Mouse (Mus musculus): ENCODE measurements around the gene Hlcs. TPM values are rescaled to one million over a fixed set of nuclear protein-coding genes. Genes with fewer than 3 reads are reported as not detected.
A peak's percentile ranks its signal among the peaks of the same experiment; 100 is the strongest.

Hlcs gene
- polyA plus RNA-seq, 1 experiment from 2014 or later: 7.9 TPM

- no peak overlapping the region; the same call in 1 of the 2 replicates for H3K27ac ChIP-seq (ENCODE audit: low read depth, low read length)
Measured at GRCm38 (mm10) chr16:94314626-94315025, 1.3 kb upstream of the Hlcs start.

GRCm38 (mm10) chr16:94312663-94313228, 625 bp downstream of the Hlcs start:
- under 1% methylated on average over 20 of the region's 20 CpGs for WGBS
- ATAC-seq: peak; percentile 90
- peaks cover 5% of the 10 kb centered on the region; the same call in 1 of the 2 replicates for H3K4me1 ChIP-seq (ENCODE audit: control insufficient read depth, insufficient read depth, low read depth, low read length)
- H3K9ac ChIP-seq (ENCODE audit: low read depth, low read length): peak overlapping the region; percentile 69
- H3K9me3 ChIP-seq (ENCODE audit: control insufficient read depth, low read length): no peaks in the 10 kb centered on the region
- H3K27me3 ChIP-seq (replicated peaks; ENCODE audit: control insufficient read depth, insufficient read depth, low read length): no peaks in the 10 kb centered on the region
- H3K4me2 ChIP-seq (ENCODE audit: low read length): peak overlapping the region; percentile 83
- no peaks in the 10 kb centered on the region for H3K36me3 ChIP-seq (ENCODE audit: control insufficient read depth, insufficient read depth, low read length)
- H3K4me3 ChIP-seq (ENCODE audit: low read length): peak overlapping the region; percentile 70
- H3K27ac ChIP-seq (ENCODE audit: low read depth, low read length): peak overlapping the region; percentile 100

More at GRCm38 (mm10) chr16:94314626-94315025, 1.3 kb upstream of the Hlcs start:
- Histone ChIP-seq H3K9me3 (ENCODE audit: control insufficient read depth, low read length) (no peaks in the 10 kb centered on the region), H3K4me3 (ENCODE audit: low read length) (no peak overlapping the region), H3K36me3 (ENCODE audit: control insufficient read depth, insufficient read depth, low read length) (no peaks in the 10 kb centered on the region), H3K4me2 (ENCODE audit: low read length) (no peak overlapping the region), H3K4me1 (ENCODE audit: control insufficient read depth, insufficient read depth, low read depth, low read length) (peaks cover 5% of the 10 kb centered on the region; the same call in 1 of the 2 replicates), H3K27me3 (replicated peaks; ENCODE audit: control insufficient read depth, insufficient read depth, low read length) (no peaks in the 10 kb centered on the region), H3K9ac (ENCODE audit: low read depth, low read length) (no peak overlapping the region; the same call in 1 of the 2 replicates)
- 93% methylated on average over 5 of the region's 5 CpGs for WGBS
- ATAC-seq: no peak

GRCm38 (mm10) chr16:94311931-94312330, 1.4 kb downstream of the Hlcs start:
- ATAC-seq: no peak
- 57% methylated on average over 4 of the region's 4 CpGs for WGBS
- H3K9ac ChIP-seq (ENCODE audit: low read depth, low read length): peak overlapping the region; percentile 9; the same call in 1 of the 2 replicates

GRCm38 (mm10) chr16:94311416-94311815, 2.0 kb downstream of the Hlcs start:
- Histone ChIP-seq H3K27me3 (replicated peaks; ENCODE audit: control insufficient read depth, insufficient read depth, low read length) (no peaks in the 10 kb centered on the region), H3K9ac (ENCODE audit: low read depth, low read length) (no peak overlapping the region), H3K27ac (ENCODE audit: low read depth, low read length) (peak overlapping the region; percentile 56), H3K9me3 (ENCODE audit: control insufficient read depth, low read length) (no peaks in the 10 kb centered on the region), H3K4me1 (ENCODE audit: control insufficient read depth, insufficient read depth, low read depth, low read length) (peaks cover 5% of the 10 kb centered on the region; the same call in 1 of the 2 replicates), H3K4me2 (ENCODE audit: low read length) (peak overlapping the region; percentile 83), H3K36me3 (ENCODE audit: control insufficient read depth, insufficient read depth, low read length) (no peaks in the 10 kb centered on the region), H3K4me3 (ENCODE audit: low read length) (no peak overlapping the region)
- 50% methylated on average over 1 of the region's 1 CpGs for WGBS
- ATAC-seq: no peak

More at GRCm38 (mm10) chr16:94311931-94312330, 1.4 kb downstream of the Hlcs start:
- no peaks in the 10 kb centered on the region for H3K27me3 ChIP-seq (replicated peaks; ENCODE audit: control insufficient read depth, insufficient read depth, low read length)
- H3K4me3 ChIP-seq (ENCODE audit: low read length): peak overlapping the region; percentile 70; the same call in 1 of the 2 replicates
- peak overlapping the region; percentile 56 for H3K27ac ChIP-seq (ENCODE audit: low read depth, low read length)
- H3K4me1 ChIP-seq (ENCODE audit: control insufficient read depth, insufficient read depth, low read depth, low read length): peaks cover 5% of the 10 kb centered on the region; the same call in 1 of the 2 replicates
- H3K9me3 ChIP-seq (ENCODE audit: control insufficient read depth, low read length): no peaks in the 10 kb centered on the region
- peak overlapping the region; percentile 83 for H3K4me2 ChIP-seq (ENCODE audit: low read length)
- H3K36me3 ChIP-seq (ENCODE audit: control insufficient read depth, insufficient read depth, low read length): no peaks in the 10 kb centered on the region

- no peaks in the 10 kb centered on the region; the same call in 1 of the 2 replicates for H3K9me3 ChIP-seq (ENCODE audit: control insufficient read depth, low read length)
- H3K4me1 ChIP-seq (ENCODE audit: control insufficient read depth, insufficient read depth, low read depth, low read length): peaks cover 4% of the 10 kb centered on the region; the same call in 1 of the 2 replicates
- ATAC-seq: no peak
- no peak overlapping the region for H3K27ac ChIP-seq (ENCODE audit: low read depth, low read length)
- no peak overlapping the region for H3K4me3 ChIP-seq (ENCODE audit: low read length)
- no peak overlapping the region for H3K9ac ChIP-seq (ENCODE audit: low read depth, low read length)
- no peaks in the 10 kb centered on the region for H3K36me3 ChIP-seq (ENCODE audit: control insufficient read depth, insufficient read depth, low read length)
- no peaks in the 10 kb centered on the region for H3K27me3 ChIP-seq (replicated peaks; ENCODE audit: control insufficient read depth, insufficient read depth, low read length)
- no peak overlapping the region for H3K4me2 ChIP-seq (ENCODE audit: low read length)
- WGBS: 91% methylated on average over 4 of the region's 4 CpGs
Measured at GRCm38 (mm10) chr16:94309025-94309424, 4.3 kb downstream of the Hlcs start.

- whole genome bisulfite sequencing: 39% methylated on average over 6 of the region's 6 CpGs
- ATAC-seq: no peak
- no peaks in the 10 kb centered on the region for H3K27me3 ChIP-seq (replicated peaks; ENCODE audit: control insufficient read depth, insufficient read depth, low read length)
- H3K4me1 ChIP-seq (ENCODE audit: control insufficient read depth, insufficient read depth, low read depth, low read length): peaks cover 4% of the 10 kb centered on the region
- no peaks in the 10 kb centered on the region for H3K36me3 ChIP-seq (ENCODE audit: control insufficient read depth, insufficient read depth, low read length)
- peak overlapping the region; percentile 3; the same call in 1 of the 2 replicates for H3K27ac ChIP-seq (ENCODE audit: low read depth, low read length)
- H3K4me2 ChIP-seq (ENCODE audit: low read length): no peak overlapping the region
- no peak overlapping the region for H3K4me3 ChIP-seq (ENCODE audit: low read length)
- no peak overlapping the region for H3K9ac ChIP-seq (ENCODE audit: low read depth, low read length)
- H3K9me3 ChIP-seq (ENCODE audit: control insufficient read depth, low read length): no peaks in the 10 kb centered on the region; the same call in 1 of the 2 replicates
Measured at GRCm38 (mm10) chr16:94307942-94308341, 5.4 kb downstream of the Hlcs start.

GRCm38 (mm10) chr16:94307526-94307925, 5.8 kb downstream of the Hlcs start:
- Histone ChIP-seq H3K36me3 (ENCODE audit: control insufficient read depth, insufficient read depth, low read length) (no peaks in the 10 kb centered on the region), H3K27me3 (replicated peaks; ENCODE audit: control insufficient read depth, insufficient read depth, low read length) (no peaks in the 10 kb centered on the region), H3K4me3 (ENCODE audit: low read length) (no peak overlapping the region), H3K4me2 (ENCODE audit: low read length) (no peak overlapping the region), H3K27ac (ENCODE audit: low read depth, low read length) (peak overlapping the region; percentile 3; the same call in 1 of the 2 replicates), H3K9me3 (ENCODE audit: control insufficient read depth, low read length) (no peaks in the 10 kb centered on the region; the same call in 1 of the 2 replicates), H3K9ac (ENCODE audit: low read depth, low read length) (no peak overlapping the region), H3K4me1 (ENCODE audit: control insufficient read depth, insufficient read depth, low read depth, low read length) (peaks cover 7% of the 10 kb centered on the region)
- no peak for ATAC-seq
- WGBS: 45% methylated on average over 6 of the region's 6 CpGs

- Histone ChIP-seq H3K27me3 (replicated peaks; ENCODE audit: control insufficient read depth, insufficient read depth, low read length) (no peaks in the 10 kb centered on the region), H3K36me3 (ENCODE audit: control insufficient read depth, insufficient read depth, low read length) (no peaks in the 10 kb centered on the region), H3K9ac (ENCODE audit: low read depth, low read length) (peak overlapping the region; percentile 65), H3K27ac (ENCODE audit: low read depth, low read length) (peak overlapping the region; percentile 59), H3K4me3 (ENCODE audit: low read length) (peak overlapping the region; percentile 33), H3K4me2 (ENCODE audit: low read length) (peak overlapping the region; percentile 60), H3K9me3 (ENCODE audit: control insufficient read depth, low read length) (no peaks in the 10 kb centered on the region; the same call in 1 of the 2 replicates), H3K4me1 (ENCODE audit: control insufficient read depth, insufficient read depth, low read depth, low read length) (peaks cover 7% of the 10 kb centered on the region)
- 33% methylated on average over 6 of the region's 6 CpGs for WGBS
- ATAC-seq: no peak
Measured at GRCm38 (mm10) chr16:94303203-94303535, 10.2 kb downstream of the Hlcs start.

GRCm38 (mm10) chr16:94302274-94303202, 10.8 kb downstream of the Hlcs start:
- H3K27me3 ChIP-seq (replicated peaks; ENCODE audit: control insufficient read depth, insufficient read depth, low read length): no peaks in the 10 kb centered on the region
- peaks cover 7% of the 10 kb centered on the region for H3K4me1 ChIP-seq (ENCODE audit: control insufficient read depth, insufficient read depth, low read depth, low read length)
- peak overlapping the region; percentile 65 for H3K9ac ChIP-seq (ENCODE audit: low read depth, low read length)
- peak overlapping the region; percentile 33 for H3K4me3 ChIP-seq (ENCODE audit: low read length)
- WGBS: 7% methylated on average over 30 of the region's 30 CpGs
- H3K9me3 ChIP-seq (ENCODE audit: control insufficient read depth, low read length): no peaks in the 10 kb centered on the region; the same call in 1 of the 2 replicates
- ATAC-seq: peak; percentile 84
- no peaks in the 10 kb centered on the region for H3K36me3 ChIP-seq (ENCODE audit: control insufficient read depth, insufficient read depth, low read length)
- peak overlapping the region; percentile 60 for H3K4me2 ChIP-seq (ENCODE audit: low read length)
- peak overlapping the region; percentile 59 for H3K27ac ChIP-seq (ENCODE audit: low read depth, low read length)

All from hindbrain, embryonic 16.5 days (tissue).